Mouse (Mus musculus): Measurements from ENCODE around the gene Amy2a4. TPM values are rescaled to one million over a fixed set of nuclear protein-coding genes. Genes with fewer than 3 reads are reported as not detected.
A peak's percentile ranks its signal among the peaks of the same experiment; 100 is the strongest.
"Not testable (repeated sequence)": the region's sequence is repeated elsewhere in the genome, so short reads cannot be mapped to it uniquely, and the experiment has no call there.

Amy2a4 gene
- polyA plus RNA-seq (2015; fragmentation: Nextera tagmentation; extraction: Ambion mirVana) = 275 and 706 TPM in 2 replicates

- H3K4me1 ChIP-seq (replicated peaks) = not testable (repeated sequence)
- WGBS = no CpG with 5 or more reads among the region's 4 CpGs
These were observed at the start of gene Amy2a4 for GRCm38 (mm10) chr3:113291349-113291748. Gene Amy2a4, minus strand, starts transcription at chr3:113291449.

GRCm38 (mm10) chr3:113323952-113324351 lies 32.7 kb upstream of the Amy2a4 start, which contains the start of gene Amy2a3:
Gene Amy2a3, minus strand, starts transcription at chr3:113324052.
- H3K9ac ChIP-seq; ATAC-seq; H3K36me3 ChIP-seq; H3K4me1 ChIP-seq (replicated peaks); H3K9me3 ChIP-seq; H3K4me3 ChIP-seq (replicated peaks); H3K4me2 ChIP-seq (replicated peaks); H3K27ac ChIP-seq; H3K27me3 ChIP-seq (replicated peaks): not testable (repeated sequence)
- WGBS = no CpG with 5 or more reads among the region's 4 CpGs

More at GRCm38 (mm10) chr3:113291349-113291748, at the start of gene Amy2a4:
- H3K4me2 ChIP-seq (replicated peaks); H3K9me3 ChIP-seq; H3K27me3 ChIP-seq (replicated peaks); H3K36me3 ChIP-seq; ATAC-seq; H3K27ac ChIP-seq; H3K9ac ChIP-seq; H3K4me3 ChIP-seq (replicated peaks): not testable (repeated sequence)

- not testable (repeated sequence) for H3K27ac ChIP-seq; H3K36me3 ChIP-seq; H3K4me2 ChIP-seq (replicated peaks); H3K9ac ChIP-seq; H3K4me3 ChIP-seq (replicated peaks); H3K27me3 ChIP-seq (replicated peaks); H3K9me3 ChIP-seq; H3K4me1 ChIP-seq (replicated peaks)
- WGBS = no CpG with 5 or more reads among the region's 3 CpGs
- peak; percentile 49 for ATAC-seq
These were observed 21.7 kb upstream of the Amy2a4 start for GRCm38 (mm10) chr3:113312937-113313336.

- peak; percentile 62; the same call in 1 of the 2 replicates for ATAC-seq
- not testable (repeated sequence) for H3K27me3 ChIP-seq (replicated peaks); H3K36me3 ChIP-seq; H3K4me2 ChIP-seq (replicated peaks); H3K27ac ChIP-seq; H3K9me3 ChIP-seq; H3K4me3 ChIP-seq (replicated peaks); H3K4me1 ChIP-seq (replicated peaks); H3K9ac ChIP-seq
These were observed 11.0 kb downstream of the Amy2a4 start for GRCm38 (mm10) chr3:113280285-113280684.

GRCm38 (mm10) chr3:113279586-113279985 lies 11.7 kb downstream of the Amy2a4 start:
- H3K27me3 ChIP-seq (replicated peaks); H3K36me3 ChIP-seq; H3K4me2 ChIP-seq (replicated peaks); H3K9ac ChIP-seq; H3K27ac ChIP-seq; H3K4me1 ChIP-seq (replicated peaks); H3K9me3 ChIP-seq; H3K4me3 ChIP-seq (replicated peaks): not testable (repeated sequence)
- peak; percentile 34; the same call in 1 of the 2 replicates for ATAC-seq

GRCm38 (mm10) chr3:113258737-113259136 lies 32.5 kb downstream of the Amy2a4 start, which contains the start of gene Amy2a5:
Gene Amy2a5, minus strand, starts transcription at chr3:113258837.
- H3K27ac ChIP-seq; H3K36me3 ChIP-seq; H3K27me3 ChIP-seq (replicated peaks); H3K4me2 ChIP-seq (replicated peaks); H3K4me1 ChIP-seq (replicated peaks); H3K9ac ChIP-seq; ATAC-seq; H3K4me3 ChIP-seq (replicated peaks); H3K9me3 ChIP-seq: not testable (repeated sequence)
- no CpG with 5 or more reads among the region's 4 CpGs for WGBS

Other genes with a start within 250 kb of the Amy2a4 start
- 137 and 310 TPM in 2 replicates for gene Amy2a5, start 32.6 kb downstream of the Amy2a4 start, polyA plus RNA-seq (2015; fragmentation: Nextera tagmentation; extraction: Ambion mirVana)
- 275 and 706 TPM in 2 replicates for gene Amy2a3, start 32.6 kb upstream of the Amy2a4 start, polyA plus RNA-seq (2015; fragmentation: Nextera tagmentation; extraction: Ambion mirVana)
- gene Amy2a2, start 65.2 kb upstream of the Amy2a4 start, polyA plus RNA-seq (2015; fragmentation: Nextera tagmentation; extraction: Ambion mirVana) = 275 and 706 TPM in 2 replicates
- 1,297 and 3,563 TPM in 2 replicates for gene Amy2a1, start 241.0 kb upstream of the Amy2a4 start, polyA plus RNA-seq (2015; fragmentation: Nextera tagmentation; extraction: Ambion mirVana)